Mouse (Mus musculus): ENCODE data around the gene Prom2.

DNA sequence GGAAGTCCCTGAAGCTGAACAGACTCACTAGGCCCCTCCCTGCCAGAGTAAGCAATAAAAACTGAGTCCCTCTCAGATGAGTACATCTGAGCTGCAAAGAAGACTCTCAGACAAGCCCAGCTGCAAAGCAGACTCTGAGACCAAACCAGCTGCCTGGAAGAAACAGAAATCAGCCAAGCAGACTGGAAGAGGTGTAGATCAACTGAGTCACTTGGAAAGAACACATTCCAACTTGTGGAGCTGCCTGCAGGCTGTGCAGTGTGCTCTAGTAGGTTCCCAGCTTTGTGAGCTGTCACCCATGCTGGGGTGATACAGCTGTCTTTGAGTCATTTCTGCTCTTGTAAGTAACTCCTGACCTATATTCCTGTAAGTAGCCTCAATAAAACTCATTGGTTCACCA, 8.4 kb upstream of the Prom2 start:
- TF ChIP-seq POLR2A (IDR thresholded peaks at IDR 0.05; ENCODE audit: borderline replicate concordance, insufficient read depth, low read length) (no peak), CTCF (IDR thresholded peaks at IDR 0.05; ENCODE audit: borderline replicate concordance, insufficient read depth, low read depth, low read length) (no peak)
